Mouse (Mus musculus): Measurements from ENCODE around the gene Btla. TPM values are rescaled to one million over a fixed set of nuclear protein-coding genes. Genes with fewer than 3 reads are reported as not detected.

The Btla gene
- total RNA-seq (2014; rRNA removed) (0.92 and 2.1 TPM in 2 replicates), polyA plus RNA-seq (2012; rRNA removed) (0.16 and 0.31 TPM in 2 replicates)

GRCm38 (mm10) chr16:45223648-45224388 is at the start of gene Btla:
Gene Btla (plus strand): TSS chr16:45224315.
- 55% methylated on average over 10 of the region's 10 CpGs for WGBS
- no peak for DNase-seq (ENCODE audit: extremely low read depth, low read depth, low spot score)
- H3K4me3 ChIP-seq (ENCODE audit: insufficient read depth, low read depth, low read length) = no peak within 1 kb of the TSS

GRCm38 (mm10) chr16:45178552-45178951 is 45.6 kb upstream of the Btla start:
- H3K79me2 ChIP-seq (ENCODE audit: control insufficient read depth, insufficient read depth, low read length) = no peaks in the 10 kb centered on the region; the same call in 1 of the 2 replicates
- H3K4me3 ChIP-seq (ENCODE audit: insufficient read depth, low read depth, low read length) = no peak overlapping the region
- H3K4me1 ChIP-seq (ENCODE audit: control insufficient read depth, insufficient read depth, low read length) = no peaks in the 10 kb centered on the region; the same call in 1 of the 2 replicates
- H3K36me3 ChIP-seq (ENCODE audit: control insufficient read depth, insufficient read depth, low read length) = peaks cover 52% of the 10 kb centered on the region
- TF ChIP-seq CTCF (IDR thresholded peaks at IDR 0.05; ENCODE audit: low read depth, low read length) (no peak), POLR2A (IDR thresholded peaks at IDR 0.05; ENCODE audit: extremely low read depth, insufficient read depth, low read length) (no peak)
- no peak overlapping the region for H3K9ac ChIP-seq (ENCODE audit: low read depth, low read length)
- no peak overlapping the region for H3K27ac ChIP-seq (replicated peaks; ENCODE audit: insufficient read depth, low read depth, low read length)
- DNase-seq (ENCODE audit: extremely low read depth, low read depth, low spot score) = peak; percentile 49
- no peaks in the 10 kb centered on the region for H3K27me3 ChIP-seq (ENCODE audit: control insufficient read depth, insufficient read depth, low read length)
- WGBS = 60% methylated on average over 2 of the region's 2 CpGs

More at GRCm38 (mm10) chr16:45223648-45224388, at the start of gene Btla:
- Histone ChIP-seq H3K27me3 (ENCODE audit: control insufficient read depth, insufficient read depth, low read length) (no peaks in the 10 kb centered on the region), H3K4me1 (ENCODE audit: control insufficient read depth, insufficient read depth, low read length) (no peaks in the 10 kb centered on the region), H3K9ac (ENCODE audit: low read depth, low read length) (no peak within 1 kb of the TSS), H3K36me3 (ENCODE audit: control insufficient read depth, insufficient read depth, low read length) (no peaks in the 10 kb centered on the region), H3K79me2 (ENCODE audit: control insufficient read depth, insufficient read depth, low read length) (no peaks in the 10 kb centered on the region), H3K27ac (replicated peaks; ENCODE audit: insufficient read depth, low read depth, low read length) (no peak within 1 kb of the TSS)
- TF ChIP-seq CTCF (IDR thresholded peaks at IDR 0.05; ENCODE audit: low read depth, low read length) (no peak), POLR2A (IDR thresholded peaks at IDR 0.05; ENCODE audit: extremely low read depth, insufficient read depth, low read length) (no peak)

- Histone ChIP-seq H3K79me2 (ENCODE audit: control insufficient read depth, insufficient read depth, low read length) (no peaks in the 10 kb centered on the region; the same call in 1 of the 2 replicates), H3K27me3 (ENCODE audit: control insufficient read depth, insufficient read depth, low read length) (no peaks in the 10 kb centered on the region), H3K27ac (replicated peaks; ENCODE audit: insufficient read depth, low read depth, low read length) (no peak overlapping the region), H3K4me1 (ENCODE audit: control insufficient read depth, insufficient read depth, low read length) (no peaks in the 10 kb centered on the region; the same call in 1 of the 2 replicates), H3K9ac (ENCODE audit: low read depth, low read length) (no peak overlapping the region), H3K36me3 (ENCODE audit: control insufficient read depth, insufficient read depth, low read length) (peaks cover 55% of the 10 kb centered on the region), H3K4me3 (ENCODE audit: insufficient read depth, low read depth, low read length) (no peak overlapping the region)
- no peak for DNase-seq (ENCODE audit: extremely low read depth, low read depth, low spot score)
- 92% methylated on average over 5 of the region's 5 CpGs for WGBS
- TF ChIP-seq POLR2A (IDR thresholded peaks at IDR 0.05; ENCODE audit: extremely low read depth, insufficient read depth, low read length) (no peak), CTCF (IDR thresholded peaks at IDR 0.05; ENCODE audit: low read depth, low read length) (no peak)
Observed at GRCm38 (mm10) chr16:45181824-45182223, 42.3 kb upstream of the Btla start.

GRCm38 (mm10) chr16:45192613-45193012 is 31.5 kb upstream of the Btla start:
- H3K27me3 ChIP-seq (ENCODE audit: control insufficient read depth, insufficient read depth, low read length) = no peaks in the 10 kb centered on the region
- H3K9ac ChIP-seq (ENCODE audit: low read depth, low read length) = no peak overlapping the region
- TF ChIP-seq POLR2A (IDR thresholded peaks at IDR 0.05; ENCODE audit: extremely low read depth, insufficient read depth, low read length) (no peak), CTCF (IDR thresholded peaks at IDR 0.05; ENCODE audit: low read depth, low read length) (peak; percentile 64)
- peak; percentile 66 for DNase-seq (ENCODE audit: extremely low read depth, low read depth, low spot score)
- H3K4me3 ChIP-seq (ENCODE audit: insufficient read depth, low read depth, low read length) = no peak overlapping the region
- peaks cover 27% of the 10 kb centered on the region for H3K36me3 ChIP-seq (ENCODE audit: control insufficient read depth, insufficient read depth, low read length)
- WGBS = 11% methylated on average over 1 of the region's 1 CpGs
- no peaks in the 10 kb centered on the region for H3K79me2 ChIP-seq (ENCODE audit: control insufficient read depth, insufficient read depth, low read length)
- H3K27ac ChIP-seq (replicated peaks; ENCODE audit: insufficient read depth, low read depth, low read length) = no peak overlapping the region
- no peaks in the 10 kb centered on the region for H3K4me1 ChIP-seq (ENCODE audit: control insufficient read depth, insufficient read depth, low read length)

- H3K36me3 ChIP-seq (ENCODE audit: control insufficient read depth, insufficient read depth, low read length) = peaks cover 3% of the 10 kb centered on the region
- WGBS = 40% methylated on average over 6 of the region's 6 CpGs
Observed at GRCm38 (mm10) chr16:45196816-45197215, 27.3 kb upstream of the Btla start.

GRCm38 (mm10) chr16:45201395-45201794 is 22.7 kb upstream of the Btla start:
- Histone ChIP-seq H3K27me3 (ENCODE audit: control insufficient read depth, insufficient read depth, low read length) (no peaks in the 10 kb centered on the region), H3K27ac (replicated peaks; ENCODE audit: insufficient read depth, low read depth, low read length) (no peak overlapping the region), H3K36me3 (ENCODE audit: control insufficient read depth, insufficient read depth, low read length) (no peaks in the 10 kb centered on the region), H3K4me3 (ENCODE audit: insufficient read depth, low read depth, low read length) (no peak overlapping the region), H3K4me1 (ENCODE audit: control insufficient read depth, insufficient read depth, low read length) (no peaks in the 10 kb centered on the region; the same call in 1 of the 2 replicates), H3K79me2 (ENCODE audit: control insufficient read depth, insufficient read depth, low read length) (no peaks in the 10 kb centered on the region), H3K9ac (ENCODE audit: low read depth, low read length) (no peak overlapping the region)
- DNase-seq (ENCODE audit: extremely low read depth, low read depth, low spot score) = no peak
- WGBS = 94% methylated on average over 2 of the region's 2 CpGs
- TF ChIP-seq POLR2A (IDR thresholded peaks at IDR 0.05; ENCODE audit: extremely low read depth, insufficient read depth, low read length) (no peak), CTCF (IDR thresholded peaks at IDR 0.05; ENCODE audit: low read depth, low read length) (no peak)

More at GRCm38 (mm10) chr16:45196816-45197215, 27.3 kb upstream of the Btla start:
- Histone ChIP-seq H3K4me1 (ENCODE audit: control insufficient read depth, insufficient read depth, low read length) (no peaks in the 10 kb centered on the region), H3K27ac (replicated peaks; ENCODE audit: insufficient read depth, low read depth, low read length) (no peak overlapping the region), H3K79me2 (ENCODE audit: control insufficient read depth, insufficient read depth, low read length) (no peaks in the 10 kb centered on the region), H3K4me3 (ENCODE audit: insufficient read depth, low read depth, low read length) (no peak overlapping the region), H3K27me3 (ENCODE audit: control insufficient read depth, insufficient read depth, low read length) (no peaks in the 10 kb centered on the region), H3K9ac (ENCODE audit: low read depth, low read length) (no peak overlapping the region)
- peak; percentile 50 for DNase-seq (ENCODE audit: extremely low read depth, low read depth, low spot score)
- TF ChIP-seq POLR2A (IDR thresholded peaks at IDR 0.05; ENCODE audit: extremely low read depth, insufficient read depth, low read length) = no peak
- peak; percentile 44 for TF ChIP-seq CTCF (IDR thresholded peaks at IDR 0.05; ENCODE audit: low read depth, low read length)
